Comparison of ENCODE assay signal across 8 mouse cellular contexts in the genomic region with DNA sequence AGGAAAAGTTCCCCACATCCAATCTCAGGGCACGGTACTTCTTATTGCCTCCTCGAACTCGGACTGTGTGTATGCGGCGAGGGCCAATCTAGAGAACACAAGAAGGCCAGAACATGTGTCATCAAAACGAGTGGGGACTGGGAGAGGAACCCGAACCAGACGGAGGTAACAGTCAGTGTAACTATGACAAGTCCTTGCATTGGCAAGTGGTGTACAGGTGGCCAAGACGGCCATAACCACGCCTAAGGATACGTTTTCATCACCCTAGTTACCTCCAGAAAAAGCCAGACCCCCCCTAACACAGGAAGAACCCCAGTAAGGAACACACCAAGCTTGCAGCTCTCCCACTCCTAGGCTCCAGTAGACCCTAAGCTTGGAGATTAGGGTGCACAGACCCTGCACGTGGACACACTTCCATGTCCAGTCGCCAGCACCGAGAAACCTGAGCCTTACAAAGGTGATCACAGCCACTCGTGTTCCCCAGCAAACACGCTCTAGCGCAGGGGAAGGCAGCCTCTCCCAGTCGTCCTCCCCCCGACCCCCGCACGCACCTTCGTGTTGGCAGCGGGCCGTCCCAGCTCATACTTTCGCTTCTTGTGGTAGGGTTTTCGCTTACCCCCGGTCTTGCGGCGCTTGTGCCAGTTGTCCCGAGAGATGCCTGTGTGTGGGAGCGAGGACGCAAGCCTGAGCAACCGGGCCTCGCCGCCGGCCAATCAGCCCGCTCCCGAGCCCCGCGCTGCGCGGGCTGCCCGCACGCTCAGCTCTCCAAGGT. TPM values are rescaled to one million over a fixed set of nuclear protein-coding genes. Genes with fewer than 3 reads are reported as not detected.
DNase-seq lines count a peak whose midpoint lies in the region; ATAC-seq lines count a peak whose summit lies in the region.

No protein-coding gene starts in this region.

- peak overlapping the region; percentile 99 for H3K4me3 ChIP-seq in neural tube, embryonic 11.5 days (ENCODE audit: low read depth, low read length)
- H3K4me3 ChIP-seq in hindbrain, embryonic 12.5 days, result peak overlapping the region; percentile 95
- H3K4me3 ChIP-seq in midbrain, embryonic 10.5 days, result peak overlapping the region; percentile 98

- WGBS in neural tube, embryonic 11.5 days, result 2% methylated on average over 44 of the region's 44 CpGs
- 3% methylated on average over 44 of the region's 44 CpGs for WGBS in hindbrain, embryonic 12.5 days
- WGBS in midbrain, embryonic 10.5 days, result 3% methylated on average over 44 of the region's 44 CpGs

- H3K27me3 ChIP-seq in neural tube, embryonic 11.5 days (ENCODE audit: control insufficient read depth, insufficient read depth, low read length), result no peaks in the 10 kb centered on the region
- H3K27me3 ChIP-seq in hindbrain, embryonic 12.5 days, result no peaks in the 10 kb centered on the region
- H3K27me3 ChIP-seq in midbrain, embryonic 10.5 days (ENCODE audit: low read depth, poor library complexity, severe bottlenecking), result no peaks in the 10 kb centered on the region

- H3K4me2 ChIP-seq in neural tube, embryonic 11.5 days (ENCODE audit: low read depth), result peak overlapping the region; percentile 95
- peak overlapping the region; percentile 93 for H3K4me2 ChIP-seq in hindbrain, embryonic 12.5 days (replicated peaks)

- no peaks in the 10 kb centered on the region; the same call in 1 of the 2 replicates for H3K4me1 ChIP-seq in neural tube, embryonic 11.5 days (ENCODE audit: control insufficient read depth, insufficient read depth, low read length)
- peaks cover 17% of the 10 kb centered on the region; the same call in 1 of the 2 replicates for H3K4me1 ChIP-seq in hindbrain, embryonic 12.5 days
- peaks cover 28% of the 10 kb centered on the region for H3K4me1 ChIP-seq in midbrain, embryonic 10.5 days

- H3K36me3 ChIP-seq in neural tube, embryonic 11.5 days (ENCODE audit: control insufficient read depth, insufficient read depth, low read length), result peaks cover 24% of the 10 kb centered on the region
- H3K36me3 ChIP-seq in hindbrain, embryonic 12.5 days, result peaks cover 51% of the 10 kb centered on the region
- peaks cover 69% of the 10 kb centered on the region for H3K36me3 ChIP-seq in midbrain, embryonic 10.5 days

- H3K27ac ChIP-seq in neural tube, embryonic 11.5 days (ENCODE audit: low read depth, low read length), result peak overlapping the region; percentile 91
- H3K27ac ChIP-seq in hindbrain, embryonic 12.5 days, result peak overlapping the region; percentile 95
- H3K27ac ChIP-seq in midbrain, embryonic 10.5 days (replicated peaks), result peak overlapping the region; percentile 99

- peak; percentile 32 for DNase-seq in CD4-positive, CD25-positive, alpha-beta regulatory T cell, adult 2 months (ENCODE audit: low read depth, low spot score)
- no peak for DNase-seq in neural tube, embryonic 11.5 days (ENCODE audit: low spot score)
- no peak for DNase-seq in neural tube, embryonic 10.5 days (ENCODE audit: extremely low spot score, low spot score)
- DNase-seq in midbrain, embryonic 10.5 days (ENCODE audit: low spot score), result no peak
- no peak for DNase-seq in spleen, postnatal 36 days (ENCODE audit: low spot score in 2 of 2)
- DNase-seq in right cerebral cortex, postnatal 25 days, result no peak

- H3K9me3 ChIP-seq in neural tube, embryonic 11.5 days (ENCODE audit: control insufficient read depth, low read length), result no peaks in the 10 kb centered on the region
- no peaks in the 10 kb centered on the region for H3K9me3 ChIP-seq in hindbrain, embryonic 12.5 days (replicated peaks)
- H3K9me3 ChIP-seq in midbrain, embryonic 10.5 days (replicated peaks), result no peaks in the 10 kb centered on the region

- peak overlapping the region; percentile 98 for H3K9ac ChIP-seq in neural tube, embryonic 11.5 days (ENCODE audit: low read length)
- H3K9ac ChIP-seq in hindbrain, embryonic 12.5 days, result peak overlapping the region; percentile 97

- no peak for ATAC-seq in CD4-positive, CD25-positive, alpha-beta regulatory T cell, adult 4 months
- peak; percentile 15; the same call in 1 of the 2 replicates for ATAC-seq in neural tube, embryonic 11.5 days (ENCODE audit: insufficient read depth, low FRiP score, low TSS enrichment)
- no peak; the same call in 1 of the 2 replicates for ATAC-seq in hindbrain, embryonic 12.5 days (ENCODE audit: low FRiP score)

RNA-seq across cellular contexts. Expression of a gene that starts 0.8 kb away (rescaled TPM):
- polyA plus RNA-seq in CD4-positive, CD25-positive, alpha-beta regulatory T cell, adult 4 months (2017; shearing (Covaris generic)), result 100 to 1,000 TPM; 663 to 923 TPM
- 818 and 875 TPM in 2 replicates for polyA plus RNA-seq in neural tube, embryonic 11.5 days (2014; fragmentation: Nextera tagmentation; extraction: Ambion mirVana)
- polyA plus RNA-seq in hindbrain, embryonic 12.5 days (2016; fragmentation: Nextera tagmentation; extraction: Ambion mirVana), result 588 and 618 TPM in 2 replicates
- polyA plus RNA-seq in midbrain, embryonic 10.5 days (2016; fragmentation: Nextera tagmentation; extraction: Ambion mirVana), result 691 and 830 TPM in 2 replicates

RNA-seq across cellular contexts. Expression of a gene that starts 21.4 kb away (rescaled TPM):
- 10 to 100 TPM; 12.2 to 13.2 TPM for polyA plus RNA-seq in CD4-positive, CD25-positive, alpha-beta regulatory T cell, adult 4 months (2017; shearing (Covaris generic))
- 42.5 and 48.9 TPM in 2 replicates for polyA plus RNA-seq in neural tube, embryonic 11.5 days (2014; fragmentation: Nextera tagmentation; extraction: Ambion mirVana)
- 26.4 and 29.6 TPM in 2 replicates for polyA plus RNA-seq in hindbrain, embryonic 12.5 days (2016; fragmentation: Nextera tagmentation; extraction: Ambion mirVana)
- polyA plus RNA-seq in midbrain, embryonic 10.5 days (2016; fragmentation: Nextera tagmentation; extraction: Ambion mirVana), result 36.8 and 41.3 TPM in 2 replicates

RNA-seq across cellular contexts. Expression of a gene that starts 27.2 kb away (rescaled TPM):
- polyA plus RNA-seq in CD4-positive, CD25-positive, alpha-beta regulatory T cell, adult 4 months (2017; shearing (Covaris generic)), result 1 to 10 TPM; 2.8 to 8.7 TPM
- polyA plus RNA-seq in neural tube, embryonic 11.5 days (2014; fragmentation: Nextera tagmentation; extraction: Ambion mirVana), result 80.0 and 85.6 TPM in 2 replicates
- polyA plus RNA-seq in hindbrain, embryonic 12.5 days (2016; fragmentation: Nextera tagmentation; extraction: Ambion mirVana), result 55.6 and 56.4 TPM in 2 replicates
- 107 and 113 TPM in 2 replicates for polyA plus RNA-seq in midbrain, embryonic 10.5 days (2016; fragmentation: Nextera tagmentation; extraction: Ambion mirVana)

RNA-seq across cellular contexts. Expression of a gene that starts 28.6 kb away (rescaled TPM):
- 1 to 10 TPM; 3.2 to 6.2 TPM for polyA plus RNA-seq in CD4-positive, CD25-positive, alpha-beta regulatory T cell, adult 4 months (2017; shearing (Covaris generic))
- not detected in 2 replicates for polyA plus RNA-seq in neural tube, embryonic 11.5 days (2014; fragmentation: Nextera tagmentation; extraction: Ambion mirVana)
- polyA plus RNA-seq in hindbrain, embryonic 12.5 days (2016; fragmentation: Nextera tagmentation; extraction: Ambion mirVana), result 0.34 TPM in 1 of 2 replicates, not detected in the other
- 0.14 TPM in 1 of 2 replicates, not detected in the other for polyA plus RNA-seq in midbrain, embryonic 10.5 days (2016; fragmentation: Nextera tagmentation; extraction: Ambion mirVana)

RNA-seq across cellular contexts. Expression of a gene that starts 29.7 kb away (rescaled TPM):
- 10 to 100 TPM; 18.5 to 19.2 TPM for polyA plus RNA-seq in CD4-positive, CD25-positive, alpha-beta regulatory T cell, adult 4 months (2017; shearing (Covaris generic))
- polyA plus RNA-seq in neural tube, embryonic 11.5 days (2014; fragmentation: Nextera tagmentation; extraction: Ambion mirVana), result 3.4 and 4.0 TPM in 2 replicates
- 4.0 and 4.5 TPM in 2 replicates for polyA plus RNA-seq in hindbrain, embryonic 12.5 days (2016; fragmentation: Nextera tagmentation; extraction: Ambion mirVana)
- polyA plus RNA-seq in midbrain, embryonic 10.5 days (2016; fragmentation: Nextera tagmentation; extraction: Ambion mirVana), result 4.4 and 5.4 TPM in 2 replicates
